Mouse (Mus musculus): Measurements from ENCODE around the gene BC048403. TPM values are rescaled to one million over a fixed set of nuclear protein-coding genes. Genes with fewer than 3 reads are reported as not detected.
A peak's percentile ranks its signal among the peaks of the same experiment; 100 is the strongest.
"Not testable (repeated sequence)": the region's sequence is repeated elsewhere in the genome, so short reads cannot be mapped to it uniquely, and the experiment has no call there.

The BC048403 gene
- polyA plus RNA-seq, 2 experiments from 2014 or later = 3.2 to 4.3 TPM

GRCm38 (mm10) chr10:121756677-121757076 is 16.9 kb downstream of the BC048403 start:
- no peak for ATAC-seq

- no peak for ATAC-seq
Measured at GRCm38 (mm10) chr10:121759095-121759494, 19.4 kb downstream of the BC048403 start.

DNA sequence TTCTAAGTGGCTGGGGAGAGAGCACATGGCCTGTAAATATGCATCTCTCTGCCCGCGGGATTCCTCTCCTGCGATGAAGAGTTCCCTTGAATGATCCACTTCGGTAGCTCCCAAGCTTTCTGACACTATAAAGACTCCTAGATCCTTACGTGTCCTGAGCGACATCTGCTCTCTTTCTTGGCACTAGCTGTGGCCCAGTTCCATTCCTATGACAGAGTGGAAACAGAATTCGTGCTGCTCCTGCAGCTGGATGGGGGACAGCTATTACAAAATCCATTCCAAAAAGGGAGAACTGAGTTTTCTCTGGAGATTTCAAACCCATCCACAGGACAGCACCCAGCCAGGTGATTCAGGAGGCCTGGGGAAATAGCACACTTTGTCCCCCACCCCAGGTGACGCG is 22.4 kb downstream of the BC048403 start:
- no peak for ATAC-seq

DNA sequence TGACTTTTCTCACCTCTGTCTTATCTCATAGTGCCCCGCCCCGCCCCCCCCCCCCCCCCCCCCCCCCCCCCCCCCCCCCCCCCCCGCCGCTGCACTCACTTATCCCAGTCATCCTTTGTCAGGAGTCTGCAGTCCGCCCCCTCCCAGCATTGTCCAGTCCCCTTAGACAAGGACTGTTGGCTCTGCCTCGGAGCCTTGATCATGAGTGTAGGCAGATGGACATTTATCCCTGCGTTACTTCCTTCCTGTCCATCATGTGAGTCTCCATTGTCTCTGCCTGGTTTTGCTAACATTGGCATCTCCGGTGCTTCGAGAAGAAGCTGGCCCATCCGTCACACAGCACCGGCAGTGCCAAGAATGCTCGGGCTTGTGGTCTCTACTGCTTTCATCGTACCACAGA is 23.5 kb downstream of the BC048403 start:
- ATAC-seq = no peak

DNA sequence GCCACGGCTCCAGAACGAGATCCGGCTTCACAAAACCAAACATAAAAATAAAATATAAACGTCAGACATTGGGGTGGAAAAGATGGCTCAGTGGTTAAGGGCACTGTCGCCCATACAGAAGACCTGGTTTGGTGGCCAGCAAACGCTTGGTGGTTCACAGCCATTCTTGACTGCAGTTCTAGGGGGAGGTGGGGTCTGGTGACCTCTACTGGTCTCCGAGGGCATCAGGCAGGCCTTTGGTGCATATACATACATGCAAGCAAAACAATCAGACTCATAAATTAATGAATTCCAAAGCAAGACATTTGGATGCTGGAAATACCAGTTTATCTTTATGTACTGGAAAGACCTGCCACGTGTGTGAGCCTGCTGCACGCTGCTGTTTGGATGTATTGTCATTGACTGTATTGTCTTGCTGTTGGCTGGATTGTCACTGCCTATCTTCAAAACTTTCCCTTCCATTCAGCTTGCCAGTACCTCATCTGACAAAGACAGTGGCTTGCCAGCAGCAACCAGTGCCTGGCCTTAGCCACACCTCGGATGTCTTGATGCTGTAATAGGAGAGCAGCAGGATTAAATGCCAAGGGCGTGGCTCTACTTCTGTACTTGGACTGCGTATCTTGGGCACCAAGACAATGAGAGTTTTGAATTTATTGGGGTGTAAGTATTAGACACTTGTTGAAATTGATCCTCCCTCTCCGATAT is 24.9 kb downstream of the BC048403 start:
- no peak for ATAC-seq

DNA sequence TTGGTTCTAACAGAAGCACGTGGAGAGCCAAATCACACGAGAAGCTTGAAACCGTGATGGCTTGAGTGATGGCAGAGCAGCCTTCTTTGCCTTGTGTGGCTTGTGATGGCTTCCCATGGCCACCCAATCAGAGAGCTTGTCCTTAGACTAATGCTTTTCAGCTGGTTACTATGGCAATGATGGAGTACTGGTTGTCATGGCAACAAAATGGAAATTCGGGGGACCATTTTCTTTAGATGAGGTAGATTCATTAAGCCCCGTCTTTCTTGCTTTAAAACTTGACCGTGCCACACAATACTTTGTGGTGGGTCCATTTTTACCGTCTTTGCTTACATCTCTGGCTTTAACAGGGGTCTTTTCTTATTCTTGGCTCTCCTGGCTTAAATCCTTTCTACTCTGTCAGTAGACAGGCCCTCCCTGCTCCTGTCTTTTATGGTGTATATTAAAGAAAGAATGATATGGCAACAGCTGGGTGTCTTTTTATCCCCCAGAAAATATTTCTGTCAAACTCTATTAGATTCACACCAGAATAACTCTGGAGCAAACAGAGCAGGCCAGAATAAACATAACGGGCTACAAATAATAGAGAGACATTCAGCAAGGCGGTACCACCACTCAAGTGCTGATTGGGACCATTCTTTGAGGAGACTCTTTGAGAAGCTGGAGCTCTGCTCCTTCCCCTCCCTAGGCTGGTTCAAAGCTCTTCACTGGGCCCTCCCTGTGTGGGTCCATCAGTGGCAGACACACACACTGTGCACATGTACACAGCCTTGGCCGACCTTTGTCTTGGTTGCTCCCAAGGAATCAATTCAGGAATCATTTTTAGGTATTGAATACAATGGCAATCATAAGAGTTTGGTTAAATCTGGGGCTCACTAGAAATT is 25.7 kb downstream of the BC048403 start:
- ATAC-seq = no peak

DNA sequence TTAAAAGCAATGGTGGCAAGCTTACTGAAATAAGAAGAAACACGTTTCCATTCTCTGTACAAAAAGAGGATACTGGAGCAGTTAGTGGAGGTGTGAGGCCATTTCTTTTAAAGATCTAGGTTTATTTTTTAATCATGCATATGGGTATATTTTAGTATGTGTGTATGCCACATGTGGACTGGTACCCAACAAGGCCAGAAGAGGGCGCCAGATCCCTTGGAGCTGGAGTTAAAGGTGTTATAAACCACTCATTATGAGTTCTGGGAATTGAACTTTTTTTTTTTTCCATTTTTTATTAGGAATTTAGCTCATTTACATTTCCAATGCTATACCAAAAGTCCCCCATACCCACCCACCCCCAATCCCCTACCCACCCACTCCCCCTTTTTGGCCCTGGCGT is 27.6 kb downstream of the BC048403 start:
- not testable (repeated sequence) for ATAC-seq

DNA sequence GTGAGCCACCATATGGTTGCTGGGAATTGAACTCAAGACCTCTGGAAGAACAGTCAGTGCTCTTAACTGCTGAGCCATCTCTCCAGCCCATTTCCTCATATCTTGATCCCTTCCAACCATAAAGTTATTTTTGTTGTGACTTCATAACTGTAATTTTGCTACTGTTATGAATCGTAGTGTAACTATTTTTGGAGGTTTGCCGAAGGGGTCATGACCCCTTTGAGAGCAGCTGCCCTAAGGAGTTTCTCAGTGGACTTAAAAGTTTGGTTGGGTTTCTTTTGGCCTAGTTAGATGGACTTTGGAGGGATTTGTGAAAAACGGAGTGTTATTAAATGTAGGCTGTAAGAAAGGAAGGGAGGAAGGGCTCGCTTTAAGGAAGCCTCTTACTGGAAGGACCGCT is 30.0 kb downstream of the BC048403 start:
- no peak for ATAC-seq

- ATAC-seq = peak; percentile 77
Measured at GRCm38 (mm10) chr10:121770624-121771577, 31.2 kb downstream of the BC048403 start.

DNA sequence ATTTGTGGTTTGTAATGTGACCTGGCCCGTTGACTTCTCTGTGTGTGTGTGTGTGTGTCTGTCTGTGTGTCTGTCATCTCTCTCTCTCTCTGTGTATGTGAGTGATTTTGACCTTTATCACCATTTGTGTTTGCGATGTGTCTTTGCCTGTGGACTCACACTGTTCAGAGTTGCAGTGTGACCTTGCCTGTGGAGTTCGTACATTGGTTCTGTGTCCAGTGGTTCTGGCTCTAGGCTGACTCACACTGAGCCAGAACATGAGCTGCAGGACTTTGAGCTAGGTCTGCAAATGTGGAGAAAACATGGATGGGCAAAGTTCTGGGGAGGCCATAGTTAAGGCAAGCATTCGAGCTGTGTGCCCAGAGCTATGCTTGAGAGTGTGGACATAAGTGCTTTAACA is 34.1 kb downstream of the BC048403 start:
- no peak for ATAC-seq

GRCm38 (mm10) chr10:121775990-121776389 is 36.3 kb downstream of the BC048403 start:
- ATAC-seq = no peak

GRCm38 (mm10) chr10:121781159-121781558 is 41.4 kb downstream of the BC048403 start:
- peak; percentile 80 for ATAC-seq

GRCm38 (mm10) chr10:121788536-121788935 is 48.8 kb downstream of the BC048403 start:
- no peak for ATAC-seq

- no peak for ATAC-seq
Measured at GRCm38 (mm10) chr10:121790078-121790477, 50.3 kb downstream of the BC048403 start.

DNA sequence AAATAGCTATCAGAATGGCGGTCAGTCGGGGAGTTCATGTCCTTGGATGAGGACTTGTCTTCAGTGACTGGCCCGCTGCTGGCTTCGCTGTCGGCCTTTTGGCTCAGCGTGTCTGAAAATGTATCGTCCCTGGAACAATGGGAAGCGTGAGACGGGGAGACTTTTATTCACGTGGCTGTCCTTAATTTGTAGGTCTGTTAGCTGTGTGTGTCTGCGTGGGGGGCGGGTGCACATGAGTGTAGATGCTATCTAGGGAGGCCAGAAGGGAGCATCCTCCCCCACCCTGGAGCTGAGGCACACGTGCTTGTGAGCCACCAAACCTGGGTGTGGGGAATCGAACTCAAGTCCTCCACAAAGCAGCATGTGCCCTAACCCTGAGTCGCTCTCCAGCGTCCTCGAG is 52.9 kb downstream of the BC048403 start:
- ATAC-seq = no peak

DNA sequence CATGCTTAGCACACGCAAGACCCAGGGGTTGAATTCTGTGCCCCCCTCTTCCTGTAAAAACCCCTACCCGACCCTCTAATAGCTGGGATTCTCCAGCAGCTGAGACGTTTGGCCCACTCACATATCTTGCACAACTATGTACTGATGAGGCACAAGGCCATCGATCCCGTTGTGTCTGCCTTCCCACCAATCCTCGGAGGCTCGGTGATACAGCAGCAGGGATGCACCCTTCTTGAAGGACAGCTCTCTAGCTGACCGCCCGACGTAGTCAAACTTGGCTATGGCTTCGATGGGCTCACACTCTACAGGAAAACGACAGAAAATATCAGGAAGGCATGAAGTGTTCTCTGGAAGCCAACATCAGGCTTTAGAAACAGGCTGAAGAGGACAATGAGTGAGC is 54.7 kb downstream of the BC048403 start:
- ATAC-seq = no peak

GRCm38 (mm10) chr10:121796027-121796802 is 56.5 kb downstream of the BC048403 start:
- ATAC-seq = peak; percentile 71

- no peak for ATAC-seq
Measured at GRCm38 (mm10) chr10:121800041-121800440, 60.3 kb downstream of the BC048403 start.
